ENCODE assay signal across 8 mouse cellular contexts in genomic region chr17:6691596-6691995, GRCm38 (mm10). TPM values are rescaled to one million over a fixed set of nuclear protein-coding genes. Genes with fewer than 3 reads are reported as not detected.
DNase-seq lines count a peak whose midpoint lies in the region; ATAC-seq lines count a peak whose summit lies in the region.
"Not testable (repeated sequence)": the region's sequence is repeated elsewhere in the genome, so short reads cannot be mapped to it uniquely, and the experiment has no call there.

No protein-coding gene starts in this region.

- not testable (repeated sequence) for H3K27ac ChIP-seq in hindbrain, embryonic 14.5 days

- H3K27me3 ChIP-seq in hindbrain, embryonic 14.5 days (ENCODE audit: control insufficient read depth, insufficient read depth, low read length), result not testable (repeated sequence)

- H3K4me3 ChIP-seq in hindbrain, embryonic 14.5 days (replicated peaks; ENCODE audit: low read length), result not testable (repeated sequence)

- H3K4me2 ChIP-seq in hindbrain, embryonic 14.5 days (replicated peaks), result not testable (repeated sequence)

- not testable (repeated sequence) for H3K4me1 ChIP-seq in hindbrain, embryonic 14.5 days (replicated peaks; ENCODE audit: control insufficient read depth, insufficient read depth, low read length)

- not testable (repeated sequence) for ATAC-seq in hindbrain, embryonic 14.5 days (ENCODE audit: low FRiP score)

- not testable (repeated sequence) for H3K9me3 ChIP-seq in hindbrain, embryonic 14.5 days (ENCODE audit: control insufficient read depth, low read length)

- DNase-seq in NIH3T3 (ENCODE audit: low read depth), result peak; percentile 76
- DNase-seq in cerebellum, adult 8-10 months, result peak; percentile 90
- DNase-seq in frontal cortex, postnatal 14 days (ENCODE audit: low spot score in 2 of 2), result peak; percentile 82 to 97
- peak; percentile 74 for DNase-seq in hindbrain, embryonic 14.5 days (ENCODE audit: low spot score)
- peak; percentile 91 to 99 for DNase-seq in layer of hippocampus, postnatal 25 days (ENCODE audit: extremely low spot score in 1 of 2, low spot score in 1 of 2)
- peak; percentile 95 for DNase-seq in lung, postnatal 14 days
- DNase-seq in retina, postnatal 7 days (ENCODE audit: low read depth, low spot score), result peak; percentile 25
- peak; percentile 96 for DNase-seq in thymus, postnatal 4 days

- WGBS in hindbrain, embryonic 14.5 days, result 14% methylated on average over 2 of the region's 2 CpGs

- not testable (repeated sequence) for H3K9ac ChIP-seq in hindbrain, embryonic 14.5 days

- not testable (repeated sequence) for H3K36me3 ChIP-seq in hindbrain, embryonic 14.5 days (replicated peaks; ENCODE audit: control insufficient read depth, insufficient read depth)

RNA-seq across cellular contexts. Expression of gene Sytl3, which starts 32.7 kb away (rescaled TPM):
- polyA plus RNA-seq in hindbrain, embryonic 14.5 days (2014; fragmentation: Nextera tagmentation; extraction: Ambion mirVana), result 0.91 and 1.0 TPM in 2 replicates
- under 1 TPM in 1 of 2 experiments, not detected in 1; 0.22 TPM for total RNA-seq in layer of hippocampus, postnatal 25 days (2021)

RNA-seq across cellular contexts. Expression of gene Dynlt1f, which starts 35.9 kb away (rescaled TPM):
- polyA plus RNA-seq in hindbrain, embryonic 14.5 days (2014; fragmentation: Nextera tagmentation; extraction: Ambion mirVana), result 290 and 320 TPM in 2 replicates
- 10 to 100 TPM; 33.5 to 35.3 TPM for total RNA-seq in layer of hippocampus, postnatal 25 days (2021)

Comparison
In these comparisons a context has a peak if more than half of its experiments do, and no peak if none do; other contexts are left out.
1. DNase-seq: peak in every context shown above with its lines; median percentile 96 in thymus, postnatal 4 days; 95 in layer of hippocampus, postnatal 25 days; 95 in lung, postnatal 14 days; 90 in cerebellum, adult 8-10 months; 90 in frontal cortex, postnatal 14 days; 76 in NIH3T3; 74 in hindbrain, embryonic 14.5 days; 25 in retina, postnatal 7 days.